Mouse (Mus musculus): ENCODE results near the gene Kcnmb4. TPM values are rescaled to one million over a fixed set of nuclear protein-coding genes. Genes with fewer than 3 reads are reported as not detected.

The Kcnmb4 gene
- total and polyA plus RNA-seq, 3 experiments: 0.18 to 0.82 (median 0.41) TPM

DNA sequence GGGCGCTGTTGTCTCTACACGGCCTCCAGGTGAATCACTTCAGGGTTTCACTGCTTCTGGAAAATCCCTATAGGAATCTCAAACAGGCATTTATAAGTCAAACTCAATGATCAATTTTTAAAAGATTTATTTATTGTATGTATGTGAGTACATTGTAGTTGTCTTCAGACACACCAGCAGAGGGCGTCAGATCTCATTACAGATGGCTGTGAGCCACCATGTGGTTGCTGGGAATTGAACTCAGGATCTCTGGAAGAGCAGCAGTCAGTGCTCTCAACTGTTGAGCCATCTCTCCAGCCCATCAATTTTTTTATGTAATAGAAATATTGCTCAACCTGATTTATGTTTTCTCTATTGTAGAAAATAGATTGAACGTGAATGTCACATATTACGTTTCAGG, 7.3 kb upstream of the Kcnmb4 start:
- Histone ChIP-seq H3K4me1 (ENCODE audit: control insufficient read depth, insufficient read depth, low read length) (no peaks in the 10 kb centered on the region), H3K9ac (ENCODE audit: low read depth, low read length) (no peak overlapping the region), H3K79me2 (replicated peaks; ENCODE audit: control insufficient read depth, insufficient read depth, low read length) (no peaks in the 10 kb centered on the region), H3K4me3 (no peak overlapping the region), H3K27ac (no peak overlapping the region), H3K27me3 (ENCODE audit: control insufficient read depth, insufficient read depth, low read length) (peaks cover 3% of the 10 kb centered on the region), H3K36me3 (ENCODE audit: control insufficient read depth, insufficient read depth, low read length) (no peaks in the 10 kb centered on the region)
- intact Hi-C loops (cut with DNase I): no loop called here
- DNase-seq: no peak
- 94% methylated on average over 5 of the region's 5 CpGs for WGBS
- TF ChIP-seq EP300 (IDR thresholded peaks at IDR 0.05; ENCODE audit: insufficient read depth, low read depth, low read length): no peak
- TF ChIP-seq CTCF (IDR thresholded peaks at IDR 0.05): peak; percentile 35

GRCm38 (mm10) chr10:116476559-116476958, 2.9 kb upstream of the Kcnmb4 start:
- no peak overlapping the region for H3K9ac ChIP-seq (ENCODE audit: low read depth, low read length)

GRCm38 (mm10) chr10:116475725-116476124, 2.0 kb upstream of the Kcnmb4 start:
- intact Hi-C loops (cut with DNase I): no loop called here
- no peak overlapping the region for H3K27ac ChIP-seq
- no peak for DNase-seq
- no peaks in the 10 kb centered on the region for H3K4me1 ChIP-seq (ENCODE audit: control insufficient read depth, insufficient read depth, low read length)
- H3K36me3 ChIP-seq (ENCODE audit: control insufficient read depth, insufficient read depth, low read length): no peaks in the 10 kb centered on the region
- TF ChIP-seq CTCF (IDR thresholded peaks at IDR 0.05) (no peak), EP300 (IDR thresholded peaks at IDR 0.05; ENCODE audit: insufficient read depth, low read depth, low read length) (no peak), POLR2A (IDR thresholded peaks at IDR 0.05; ENCODE audit: insufficient read depth, low read depth, low read length) (no peak)
- no peak overlapping the region for H3K4me3 ChIP-seq
- no peak overlapping the region for H3K9ac ChIP-seq (ENCODE audit: low read depth, low read length)
- peaks cover 5% of the 10 kb centered on the region for H3K27me3 ChIP-seq (ENCODE audit: control insufficient read depth, insufficient read depth, low read length)
- WGBS: 52% methylated on average over 6 of the region's 6 CpGs
- no peaks in the 10 kb centered on the region for H3K79me2 ChIP-seq (replicated peaks; ENCODE audit: control insufficient read depth, insufficient read depth, low read length)

More at GRCm38 (mm10) chr10:116476559-116476958, 2.9 kb upstream of the Kcnmb4 start:
- peaks cover 5% of the 10 kb centered on the region for H3K27me3 ChIP-seq (ENCODE audit: control insufficient read depth, insufficient read depth, low read length)
- H3K4me3 ChIP-seq: no peak overlapping the region
- no peaks in the 10 kb centered on the region for H3K79me2 ChIP-seq (replicated peaks; ENCODE audit: control insufficient read depth, insufficient read depth, low read length)
- TF ChIP-seq POLR2A (IDR thresholded peaks at IDR 0.05; ENCODE audit: insufficient read depth, low read depth, low read length) (no peak), CTCF (IDR thresholded peaks at IDR 0.05) (no peak), EP300 (IDR thresholded peaks at IDR 0.05; ENCODE audit: insufficient read depth, low read depth, low read length) (no peak)
- H3K4me1 ChIP-seq (ENCODE audit: control insufficient read depth, insufficient read depth, low read length): no peaks in the 10 kb centered on the region
- intact Hi-C loops (cut with DNase I): no loop called here
- H3K27ac ChIP-seq: no peak overlapping the region
- 89% methylated on average over 3 of the region's 3 CpGs for WGBS
- H3K36me3 ChIP-seq (ENCODE audit: control insufficient read depth, insufficient read depth, low read length): no peaks in the 10 kb centered on the region
- DNase-seq: no peak

DNA sequence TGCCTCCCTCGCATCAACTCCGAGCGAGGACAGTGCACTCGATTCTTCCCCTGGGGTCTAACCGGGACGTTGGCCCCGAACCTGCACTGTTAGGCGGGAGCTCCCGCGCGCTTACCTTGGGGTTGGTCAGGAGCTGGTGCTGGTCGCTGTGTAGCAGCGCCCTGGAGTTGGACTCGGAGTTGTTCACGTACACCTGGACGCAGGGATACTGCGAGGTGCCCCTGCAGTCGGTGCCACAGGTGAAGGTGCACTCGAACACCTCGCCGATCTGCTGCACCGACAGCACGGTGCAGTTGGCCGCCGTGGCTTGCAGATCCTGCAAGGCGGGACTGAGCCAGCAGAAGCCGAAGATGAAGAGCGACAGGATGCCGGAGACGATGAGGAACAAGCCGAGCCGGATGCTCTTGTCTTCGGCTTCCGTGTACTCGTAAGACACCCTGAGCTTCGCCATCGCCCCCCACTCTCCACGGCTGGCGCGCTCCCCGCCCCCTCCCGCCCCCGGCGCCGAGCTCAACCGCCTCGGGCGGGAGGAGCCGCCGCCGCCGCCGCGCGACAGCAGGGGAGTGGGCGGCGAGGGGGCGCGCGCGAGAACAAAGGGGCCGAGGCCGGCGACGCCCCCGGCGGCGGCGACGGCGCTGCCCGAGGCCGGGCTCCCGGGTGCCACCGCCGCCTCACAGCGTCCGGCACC, 463 bp downstream of the Kcnmb4 start:
- intact Hi-C loops (cut with DNase I): loop anchor here (5.0 kb wide), 1 partner anchor 141 kb away; no protein-coding TSS in a partner anchor

GRCm38 (mm10) chr10:116472579-116472978, 1.1 kb downstream of the Kcnmb4 start:
- Histone ChIP-seq H3K79me2 (replicated peaks; ENCODE audit: control insufficient read depth, insufficient read depth, low read length) (no peaks in the 10 kb centered on the region), H3K4me1 (ENCODE audit: control insufficient read depth, insufficient read depth, low read length) (no peaks in the 10 kb centered on the region), H3K27ac (no peak overlapping the region), H3K27me3 (ENCODE audit: control insufficient read depth, insufficient read depth, low read length) (peaks cover 5% of the 10 kb centered on the region), H3K9ac (ENCODE audit: low read depth, low read length) (no peak overlapping the region), H3K36me3 (ENCODE audit: control insufficient read depth, insufficient read depth, low read length) (no peaks in the 10 kb centered on the region), H3K4me3 (peak overlapping the region; percentile 52)
- no peak for DNase-seq
- TF ChIP-seq EP300 (IDR thresholded peaks at IDR 0.05; ENCODE audit: insufficient read depth, low read depth, low read length) (no peak), POLR2A (IDR thresholded peaks at IDR 0.05; ENCODE audit: insufficient read depth, low read depth, low read length) (no peak), CTCF (IDR thresholded peaks at IDR 0.05) (no peak)
- intact Hi-C loops (cut with DNase I): loop anchor here (5.0 kb wide), 1 partner anchor 140 kb away; no protein-coding TSS in a partner anchor
- 23% methylated on average over 5 of the region's 5 CpGs for WGBS

More for the DNA sequence above, 463 bp downstream of the Kcnmb4 start:
- peaks cover 5% of the 10 kb centered on the region for H3K27me3 ChIP-seq (ENCODE audit: control insufficient read depth, insufficient read depth, low read length)
- DNase-seq: peak; percentile 20 to 34
- H3K79me2 ChIP-seq (replicated peaks; ENCODE audit: control insufficient read depth, insufficient read depth, low read length): no peaks in the 10 kb centered on the region
- H3K4me1 ChIP-seq (ENCODE audit: control insufficient read depth, insufficient read depth, low read length): no peaks in the 10 kb centered on the region
- H3K4me3 ChIP-seq: peak overlapping the region; percentile 52
- no peaks in the 10 kb centered on the region for H3K36me3 ChIP-seq (ENCODE audit: control insufficient read depth, insufficient read depth, low read length)
- H3K27ac ChIP-seq: no peak overlapping the region
- under 1% methylated on average over 72 of the region's 78 CpGs for WGBS
- no peak for TF ChIP-seq EP300 (IDR thresholded peaks at IDR 0.05; ENCODE audit: insufficient read depth, low read depth, low read length)
- no peak for TF ChIP-seq CTCF (IDR thresholded peaks at IDR 0.05)
- TF ChIP-seq POLR2A (IDR thresholded peaks at IDR 0.05; ENCODE audit: insufficient read depth, low read depth, low read length): no peak
- H3K9ac ChIP-seq (ENCODE audit: low read depth, low read length): 0 out of 2 replicates have a peak overlapping the region, but pooled peaks have one; percentile 3

GRCm38 (mm10) chr10:116470306-116470925, 3.3 kb downstream of the Kcnmb4 start:
- H3K9ac ChIP-seq (ENCODE audit: low read depth, low read length): no peak overlapping the region
- no peaks in the 10 kb centered on the region for H3K36me3 ChIP-seq (ENCODE audit: control insufficient read depth, insufficient read depth, low read length)
- H3K79me2 ChIP-seq (replicated peaks; ENCODE audit: control insufficient read depth, insufficient read depth, low read length): no peaks in the 10 kb centered on the region
- peaks cover 3% of the 10 kb centered on the region for H3K27me3 ChIP-seq (ENCODE audit: control insufficient read depth, insufficient read depth, low read length)
- H3K27ac ChIP-seq: no peak overlapping the region
- intact Hi-C loops (cut with DNase I): loop anchor here (5.0 kb wide), 1 partner anchor 138 kb away; no protein-coding TSS in a partner anchor
- DNase-seq: no peak
- TF ChIP-seq POLR2A (IDR thresholded peaks at IDR 0.05; ENCODE audit: insufficient read depth, low read depth, low read length): no peak
- no peaks in the 10 kb centered on the region for H3K4me1 ChIP-seq (ENCODE audit: control insufficient read depth, insufficient read depth, low read length)
- 88% methylated on average over 11 of the region's 11 CpGs for WGBS
- no peak overlapping the region for H3K4me3 ChIP-seq
